Mouse (Mus musculus) CH12.LX (cell line): ENCODE results near the gene Thtpa. TPM values are rescaled to one million over a fixed set of nuclear protein-coding genes. Genes with fewer than 3 reads are reported as not detected.

Experiments
- DNase-seq: peaks from one replicate; pipeline ENCODE4 v3.0.0-alpha.2; 2013; ENCODE audit errors: extremely low read depth
- H3K27ac ChIP-seq: 2 replicates; pipeline ENCODE4 v1.5.1; 2012; ENCODE audit warnings: low read depth, mild to moderate bottlenecking, control low read depth, moderate library complexity; ENCODE audit not compliant: insufficient read depth
- H3K27me3 ChIP-seq: replicated peaks from 2 replicates; pipeline ENCODE3; 2012; ENCODE audit warnings: inconsistent platforms
- H3K36me3 ChIP-seq, 2 experiments: replicated peaks in 1 of 2; 2 replicates each; pipeline versions ENCODE3 to v1.6.1; 2012; ENCODE audit warnings: inconsistent platforms in 1 of 2, low read length in 1 of 2, mild to moderate bottlenecking in 1 of 2, mixed read lengths in 1 of 2, moderate library complexity in 1 of 2; ENCODE audit not compliant: control insufficient read depth in 1 of 2, insufficient read depth in 1 of 2
- H3K4me1 ChIP-seq, 2 experiments: 2 replicates each; pipeline ENCODE4 v1.6.1; 2012; ENCODE audit warnings: inconsistent platforms in 1 of 2, moderate library complexity in 1 of 2; ENCODE audit not compliant: insufficient read depth in 2 of 2, control insufficient read depth in 1 of 2
- H3K4me2 ChIP-seq: 2 replicates; pipeline ENCODE4 v1.6.1; 2012; ENCODE audit warnings: low read depth, mild to moderate bottlenecking, control low read depth; ENCODE audit not compliant: poor library complexity, insufficient read depth, severe bottlenecking
- H3K4me3 ChIP-seq, 3 experiments: fragments of 150-350 bp in 1 of 3; sonication (generic) in 1 of 3; replicated peaks in 1 of 3; 2 replicates each; pipeline versions ENCODE3 to v1.5.1; 2011 to 2012; ENCODE audit warnings: low read depth in 2 of 3, low read length in 2 of 3, mild to moderate bottlenecking in 2 of 3, moderate library complexity in 2 of 3, control low read depth in 1 of 3, improper control_type of control experiment in 1 of 3, inconsistent platforms in 1 of 3, mixed read lengths in 1 of 3; ENCODE audit not compliant: poor library complexity in 1 of 3
- H3K79me2 ChIP-seq: replicated peaks from 2 replicates; pipeline ENCODE4 v1.6.1; 2012; ENCODE audit warnings: mild to moderate bottlenecking, moderate library complexity; ENCODE audit not compliant: control insufficient read depth, poor library complexity, insufficient read depth, severe bottlenecking; ENCODE audit errors: extremely low read depth
- H3K9ac ChIP-seq: 2 replicates; pipeline ENCODE4 v1.6.1; 2012; ENCODE audit warnings: low read depth, mild to moderate bottlenecking, control low read depth, moderate library complexity; ENCODE audit not compliant: insufficient read depth
- H3K9me3 ChIP-seq: replicated peaks from 2 replicates; pipeline ENCODE3; 2012; ENCODE audit warnings: low read length, inconsistent platforms, mixed read lengths
- E2F4 ChIP-seq: IDR thresholded peaks from 2 replicates; pipeline ENCODE4 v1.6.1; 2011; ENCODE audit warnings: low read depth, low read length, improper control_type of control experiment; ENCODE audit not compliant: insufficient replicate concordance
- ELF1 ChIP-seq: IDR thresholded peaks from 2 replicates; pipeline ENCODE4 v1.6.1; 2014; ENCODE audit warnings: low read depth, mild to moderate bottlenecking, inconsistent platforms, low read length, improper control_type of control experiment
- ETS1 ChIP-seq: conservative IDR thresholded peaks from 2 replicates; pipeline ENCODE4 v1.6.1; 2012; ENCODE audit warnings: low read depth, mild to moderate bottlenecking, inconsistent platforms, low read length, improper control_type of control experiment, moderate library complexity
- GABPA ChIP-seq: IDR thresholded peaks from 2 replicates; pipeline ENCODE4 v1.6.1; 2012; ENCODE audit warnings: low read depth, low read length, improper control_type of control experiment, inconsistent platforms; ENCODE audit not compliant: insufficient replicate concordance
- JUN ChIP-seq: IDR thresholded peaks from 2 replicates; pipeline ENCODE4 v1.6.1; 2011; ENCODE audit warnings: low read depth, mild to moderate bottlenecking, low read length, improper control_type of control experiment, moderate library complexity; ENCODE audit not compliant: insufficient read depth
- JUND ChIP-seq: conservative IDR thresholded peaks from 2 replicates; pipeline ENCODE4 v1.6.1; 2011; ENCODE audit warnings: low read depth, low read length, improper control_type of control experiment
- KAT2A ChIP-seq: IDR thresholded peaks from 2 replicates; pipeline ENCODE4 v1.6.1; 2012; ENCODE audit warnings: low read length, improper control_type of control experiment, inconsistent platforms; ENCODE audit not compliant: insufficient replicate concordance
- MAFK ChIP-seq: IDR thresholded peaks from 2 replicates; pipeline ENCODE4 v1.6.1; 2011; ENCODE audit warnings: low read length, improper control_type of control experiment; ENCODE audit not compliant: insufficient replicate concordance
- MAX ChIP-seq: IDR thresholded peaks from 2 replicates; pipeline ENCODE4 v1.6.1; 2011; ENCODE audit warnings: low read length, improper control_type of control experiment
- MAZ ChIP-seq: IDR thresholded peaks from 2 replicates; pipeline ENCODE4 v1.6.1; 2012; ENCODE audit warnings: low read depth, mild to moderate bottlenecking, inconsistent platforms, low read length, improper control_type of control experiment, moderate library complexity
- MXI1 ChIP-seq: IDR thresholded peaks from 2 replicates; pipeline ENCODE4 v1.6.1; 2011; ENCODE audit warnings: mild to moderate bottlenecking, low read depth, low read length, improper control_type of control experiment
- NELFE ChIP-seq: IDR thresholded peaks from 2 replicates; pipeline ENCODE4 v1.6.1; 2011; ENCODE audit warnings: low read depth, low read length, improper control_type of control experiment
- NRF1 ChIP-seq: IDR thresholded peaks from 2 replicates; pipeline ENCODE4 v1.6.1; 2014; ENCODE audit warnings: low read depth, mild to moderate bottlenecking, inconsistent platforms, low read length, improper control_type of control experiment, moderate library complexity
- PAX5 ChIP-seq: IDR thresholded peaks from 2 replicates; pipeline ENCODE4 v1.6.1; 2012; ENCODE audit warnings: low read length, inconsistent platforms, mixed read lengths
- POLR2A ChIP-seq: IDR thresholded peaks from 2 replicates; pipeline ENCODE4 v1.6.1; 2011; ENCODE audit warnings: low read depth, mild to moderate bottlenecking, improper control_type of control experiment, low read length
- POLR2AphosphoS2 ChIP-seq: IDR thresholded peaks from 2 replicates; pipeline ENCODE4 v1.6.1; 2011; ENCODE audit warnings: low read depth, low read length, improper control_type of control experiment
- RAD21 ChIP-seq: IDR thresholded peaks from 2 replicates; pipeline ENCODE4 v1.6.1; 2011; ENCODE audit warnings: low read depth, mild to moderate bottlenecking, low read length, improper control_type of control experiment, moderate library complexity
- SIN3A ChIP-seq: IDR thresholded peaks from 2 replicates; pipeline ENCODE4 v1.6.1; 2012; ENCODE audit warnings: low read length, improper control_type of control experiment, inconsistent platforms
- TBP ChIP-seq: conservative IDR thresholded peaks from 2 replicates; pipeline ENCODE4 v1.6.1; 2011; ENCODE audit warnings: low read depth, low read length, improper control_type of control experiment
- TCF12 ChIP-seq: IDR thresholded peaks from 2 replicates; pipeline ENCODE4 v1.6.1; 2014; ENCODE audit warnings: low read depth, mild to moderate bottlenecking, inconsistent platforms, low read length, improper control_type of control experiment
- UBTF ChIP-seq: IDR thresholded peaks from 2 replicates; pipeline ENCODE4 v1.6.1; 2012; ENCODE audit warnings: low read depth, mild to moderate bottlenecking, inconsistent platforms, low read length, improper control_type of control experiment, moderate library complexity
- USF1 ChIP-seq: IDR thresholded peaks from 2 replicates; pipeline ENCODE4 v1.6.1; 2014; ENCODE audit warnings: low read depth, mild to moderate bottlenecking, inconsistent platforms, low read length, improper control_type of control experiment
- USF2 ChIP-seq: conservative IDR thresholded peaks from 2 replicates; pipeline ENCODE4 v1.6.1; 2011; ENCODE audit warnings: low read depth, low read length, improper control_type of control experiment
- ZC3H11A ChIP-seq: IDR thresholded peaks from 2 replicates; pipeline ENCODE4 v1.6.1; 2012; ENCODE audit warnings: low read depth, mild to moderate bottlenecking, inconsistent platforms, low read length, improper control_type of control experiment
- ZMIZ1 ChIP-seq: IDR thresholded peaks from 2 replicates; pipeline ENCODE4 v1.6.1; 2012; ENCODE audit warnings: low read depth, mild to moderate bottlenecking, inconsistent platforms, low read length, improper control_type of control experiment
- dilution Hi-C: fragments of 300-500 bp; cut with MboI; formaldehyde crosslinking; loops from 2 replicates; pipeline ENCODE4 v1.14.3; 2020; ENCODE audit warnings: low sequenced_read_pairs; ENCODE audit not compliant: extremely low pct_unique_long_range_greater_than_20kb, extremely low pct_ligation_motif_present
- in situ Hi-C: fragments of 300-500 bp; cut with MboI; formaldehyde crosslinking; loops from 3 replicates; pipeline ENCODE4 v1.14.3; 2019; ENCODE audit warnings: low sequenced_read_pairs, low pct_ligation_motif_present, low pct_unique_long_range_greater_than_20kb, mixed read lengths
- polyA plus RNA-seq: library from polyadenylated mRNA; unstranded; fragments of >175 nt; gene quantifications from 2 replicates; pipeline ENCODE4 v1.2.1, GENCODE M21; 2012; ENCODE audit warnings: low read depth; ENCODE audit not compliant: insufficient read length
- total RNA-seq, 2 experiments: library from RNA; depleted of rRNA; stranded (reverse); fragments of 300-350 nt in 1 of 2; fragments of >200 nt in 1 of 2; gene quantifications; 2 replicates each; pipeline ENCODE4 v1.2.3; 2012 to 2014

Thtpa gene
- total and polyA plus RNA-seq, 3 experiments, result 4.0 to 9.4 (median 6.7) TPM

- no peak for DNase-seq
- Histone ChIP-seq H3K27ac (no peak overlapping the region), H3K79me2 (no peaks in the 10 kb centered on the region), H3K4me3 (no peak overlapping the region), H3K9ac (no peak overlapping the region), H3K9me3 (no peaks in the 10 kb centered on the region), H3K4me2 (no peak overlapping the region), H3K36me3 (peaks cover 41 to 77% of the 10 kb centered on the region in 2 experiments), H3K27me3 (no peaks in the 10 kb centered on the region), H3K4me1 (peaks cover 6 to 28% of the 10 kb centered on the region in 2 experiments)
- dilution Hi-C loops, result no loop called here
- no peak for TF ChIP-seq NRF1
- no peak for TF ChIP-seq USF2
- no peak for TF ChIP-seq MAFK
- TF ChIP-seq JUN, result no peak
- no peak for TF ChIP-seq ZC3H11A
- no peak for TF ChIP-seq MAZ
- TF ChIP-seq JUND, result no peak
- no peak for TF ChIP-seq E2F4
- TF ChIP-seq PAX5, result no peak
- TF ChIP-seq UBTF, result no peak
- TF ChIP-seq USF1, result no peak
- TF ChIP-seq ZMIZ1, result no peak
- TF ChIP-seq SIN3A, result no peak
- TF ChIP-seq, all 38 proteins: peak for 0
- in situ Hi-C loops, result no loop called here
These were observed 7.7 kb downstream of the Thtpa start for GRCm38 (mm10) chr14:55102253-55102785.

GRCm38 (mm10) chr14:55104365-55104764, 9.8 kb downstream of the Thtpa start:
- peaks cover 41 to 57% of the 10 kb centered on the region in 2 experiments for H3K36me3 ChIP-seq
- H3K9ac ChIP-seq, result no peak overlapping the region
- no peaks in the 10 kb centered on the region for H3K79me2 ChIP-seq
- no peaks in the 10 kb centered on the region for H3K9me3 ChIP-seq
- no peak for DNase-seq
- no peak overlapping the region for H3K27ac ChIP-seq
- peaks cover 6 to 31% of the 10 kb centered on the region in 2 experiments for H3K4me1 ChIP-seq
- no peak overlapping the region for H3K4me2 ChIP-seq
- H3K27me3 ChIP-seq, result peaks cover 1% of the 10 kb centered on the region
- H3K4me3 ChIP-seq, result no peak overlapping the region
- in situ Hi-C loops (no loop called here), dilution Hi-C loops (no loop called here)
- no peak for TF ChIP-seq NELFE

- Histone ChIP-seq H3K9me3 (no peaks in the 10 kb centered on the region), H3K79me2 (no peaks in the 10 kb centered on the region), H3K36me3 (peaks cover 34 to 47% of the 10 kb centered on the region in 2 experiments), H3K27me3 (peaks cover 8% of the 10 kb centered on the region), H3K27ac (no peak overlapping the region), H3K4me1 (peaks cover 6 to 31% of the 10 kb centered on the region in 2 experiments), H3K4me2 (peak overlapping the region; percentile 77), H3K4me3 (peak overlapping the region in 2 of 3 experiments; percentile 62 to 83), H3K9ac (peak overlapping the region; percentile 79; the same call in 1 of the 2 replicates)
- dilution Hi-C loops, result no loop called here
- TF ChIP-seq ETS1 (no peak), TCF12 (no peak), MAX (no peak), ELF1 (no peak), NELFE (no peak), TBP (no peak), POLR2AphosphoS2 (no peak), MXI1 (no peak), GABPA (no peak), JUND (no peak), RAD21 (no peak), POLR2A (no peak), MAZ (no peak), NRF1 (no peak), KAT2A (no peak), UBTF (no peak), USF2 (no peak)
- no peak for DNase-seq
- in situ Hi-C loops, result no loop called here
These were observed 10.8 kb downstream of the Thtpa start for GRCm38 (mm10) chr14:55105386-55105785.
